Mouse (Mus musculus) midbrain, postnatal 0 days (tissue): Measurements from ENCODE around the gene Ranbp9. TPM values are rescaled to one million over a fixed set of nuclear protein-coding genes. Genes with fewer than 3 reads are reported as not detected.

ENCODE experiments used
- ATAC-seq: fragments of 200-750 bp; cut with Nextera tagmentation; 2 replicates; pipeline ENCODE4 v1.8.0; 2017; ENCODE audit warnings: moderate number of reproducible peaks, mild to moderate bottlenecking, moderate TSS enrichment, moderate library complexity; ENCODE audit not compliant: low FRiP score
- DNase-seq: peaks from one replicate; pipeline ENCODE4 v3.0.0-alpha.2; 2015; ENCODE audit warnings: low spot score
- H3K27ac ChIP-seq: fragments of 300-500 bp; sonication (generic); 2 replicates; pipeline ENCODE4 v1.5.1; 2014; ENCODE audit warnings: low read depth, mild to moderate bottlenecking, low read length, mixed read lengths
- H3K27me3 ChIP-seq: fragments of 300-500 bp; sonication (generic); 2 replicates; pipeline ENCODE4 v1.6.1; 2014; ENCODE audit warnings: low read length, control low read depth, mixed read lengths; ENCODE audit not compliant: insufficient read depth
- H3K36me3 ChIP-seq: fragments of 300-500 bp; sonication (generic); 2 replicates; pipeline ENCODE4 v1.6.1; 2014; ENCODE audit warnings: low read length, control low read depth, mixed read lengths; ENCODE audit not compliant: insufficient read depth
- H3K4me1 ChIP-seq: fragments of 300-500 bp; sonication (generic); 2 replicates; pipeline ENCODE4 v1.6.1; 2014; ENCODE audit warnings: mild to moderate bottlenecking, control low read depth, antibody characterized with exemption, low read length, mixed read lengths; ENCODE audit not compliant: insufficient read depth
- H3K4me2 ChIP-seq: fragments of 300-500 bp; sonication (generic); 2 replicates; pipeline ENCODE4 v1.6.1; 2014; ENCODE audit warnings: low read depth, mild to moderate bottlenecking, low read length, mixed read lengths; ENCODE audit not compliant: poor library complexity, severe bottlenecking
- H3K4me3 ChIP-seq: fragments of 300-500 bp; sonication (generic); 2 replicates; pipeline ENCODE4 v1.5.1; 2014; ENCODE audit warnings: low read depth, mild to moderate bottlenecking, low read length, moderate library complexity
- H3K9ac ChIP-seq: fragments of 300-500 bp; sonication (generic); replicated peaks from 2 replicates; pipeline ENCODE4 v1.6.1; 2014; ENCODE audit warnings: mild to moderate bottlenecking, low read length, moderate library complexity, mixed read lengths; ENCODE audit not compliant: poor library complexity, severe bottlenecking
- H3K9me3 ChIP-seq: fragments of 300-500 bp; sonication (generic); 2 replicates; pipeline ENCODE4 v1.6.1; 2016; ENCODE audit warnings: low read length, control low read depth
- CTCF ChIP-seq: IDR thresholded peaks from 2 replicates; pipeline ENCODE4 v1.5.1; 2016; ENCODE audit warnings: antibody characterized with exemption, mild to moderate bottlenecking
- WGBS: fragments of 180-500 bp; shearing (Covaris S2); extraction: QIAGEN DNeasy Blood & Tissue Kit; methylation state at CpG from one replicate; pipeline ENCODE4 v1.1.7; 2014; 5-methylcytosine and 5-hydroxymethylcytosine counted together
- polyA plus RNA-seq: library from polyadenylated mRNA; unstranded; fragments of >200 nt; fragmentation: Nextera tagmentation; extraction: Ambion mirVana; gene quantifications from 2 replicates; pipeline ENCODE4 v1.2.1, GENCODE M21; 2015
- total RNA-seq: library from RNA; depleted of rRNA; stranded (reverse); fragments of >200 nt; gene quantifications from 2 replicates; pipeline ENCODE4 v1.2.3, GENCODE M21; 2014; rRNA removed

The Ranbp9 gene
- total and polyA plus RNA-seq, 2 experiments from 2014 or later: 11.7 to 43.7 TPM

DNA sequence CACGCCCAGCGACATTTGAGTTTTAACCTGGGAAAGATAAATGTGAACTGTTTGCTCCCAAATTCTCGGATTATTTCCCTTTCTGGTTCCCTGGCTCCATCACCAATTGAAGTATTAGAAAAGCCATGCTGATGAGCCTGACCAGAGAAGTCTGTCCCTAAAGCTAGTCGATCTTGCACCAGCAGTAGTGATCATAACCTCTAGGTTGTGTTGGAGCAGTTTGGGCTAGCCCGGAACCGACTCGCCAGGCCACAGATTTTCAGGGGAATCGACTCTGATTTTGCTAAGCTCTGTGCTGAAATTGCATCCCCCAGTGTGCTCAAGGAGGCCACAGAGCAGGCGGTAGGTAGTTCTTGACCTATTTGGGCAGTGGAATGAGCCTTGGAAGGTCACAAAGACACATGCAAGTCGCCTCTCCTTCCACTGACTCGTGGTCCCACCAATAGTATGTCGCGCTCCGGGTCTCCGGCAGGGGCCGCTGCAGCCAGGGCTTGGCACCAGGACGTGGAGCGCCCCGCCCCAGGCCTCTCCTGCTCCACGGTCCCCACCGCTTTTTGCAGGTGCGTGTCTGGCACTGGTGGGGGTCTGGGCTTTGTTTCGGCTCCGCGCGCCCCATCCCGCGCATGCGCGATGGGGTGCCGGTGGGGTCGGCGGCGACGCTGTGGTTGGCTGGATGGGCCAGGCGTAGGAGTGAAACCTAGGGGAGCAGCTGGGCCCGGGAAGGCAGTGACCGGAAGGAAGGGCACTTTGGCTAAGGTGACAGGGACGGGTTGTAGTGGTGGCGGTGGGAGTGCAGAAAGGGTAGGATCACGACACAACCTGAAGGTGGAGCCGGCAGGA, 115.9 kb downstream of the Ranbp9 start, which contains the start of gene Sirt5:
Gene Sirt5, plus strand, starts transcription at position 512 of the 840 bp plus-strand sequence.
- Histone ChIP-seq H3K9me3 (no peaks in the 10 kb centered on the region), H3K27ac (peak within 1 kb of the TSS; percentile 58), H3K4me2 (peak within 1 kb of the TSS; percentile 65), H3K9ac (peak within 1 kb of the TSS; percentile 70), H3K27me3 (no peaks in the 10 kb centered on the region), H3K4me1 (no peaks in the 10 kb centered on the region), H3K36me3 (no peaks in the 10 kb centered on the region), H3K4me3 (peak within 1 kb of the TSS; percentile 44)
- WGBS: 14% methylated on average over 42 of the region's 42 CpGs
- DNase-seq (peak; percentile 92), ATAC-seq (peak; percentile 94)
- peak; percentile 90 for TF ChIP-seq CTCF

DNA sequence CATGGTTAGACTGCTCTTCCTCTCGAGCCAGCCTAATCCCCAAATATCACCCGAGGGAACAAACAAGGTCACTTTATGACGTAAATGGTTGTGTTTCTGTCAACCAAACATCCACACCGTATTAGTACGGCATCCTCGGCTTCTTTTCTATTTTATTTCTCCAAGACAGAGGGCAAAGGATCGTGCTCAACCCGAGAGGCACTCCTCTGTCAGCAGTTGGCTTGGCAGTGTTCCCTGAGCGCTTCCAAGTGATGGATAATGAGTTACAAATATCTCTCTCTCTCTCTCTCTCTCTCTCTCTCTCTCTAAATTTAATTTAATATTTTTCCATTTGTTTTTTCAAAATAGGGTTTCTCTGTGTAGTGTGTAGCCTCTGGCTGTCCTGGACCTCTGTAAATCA, 118.7 kb downstream of the Ranbp9 start:
- Histone ChIP-seq H3K4me1 (no peaks in the 10 kb centered on the region), H3K27me3 (no peaks in the 10 kb centered on the region), H3K9me3 (no peaks in the 10 kb centered on the region), H3K27ac (no peak overlapping the region), H3K36me3 (no peaks in the 10 kb centered on the region), H3K9ac (no peak overlapping the region), H3K4me3 (no peak overlapping the region), H3K4me2 (no peak overlapping the region)
- no peak for TF ChIP-seq CTCF
- DNase-seq (no peak), ATAC-seq (no peak)
- 79% methylated on average over 9 of the region's 9 CpGs for WGBS

DNA sequence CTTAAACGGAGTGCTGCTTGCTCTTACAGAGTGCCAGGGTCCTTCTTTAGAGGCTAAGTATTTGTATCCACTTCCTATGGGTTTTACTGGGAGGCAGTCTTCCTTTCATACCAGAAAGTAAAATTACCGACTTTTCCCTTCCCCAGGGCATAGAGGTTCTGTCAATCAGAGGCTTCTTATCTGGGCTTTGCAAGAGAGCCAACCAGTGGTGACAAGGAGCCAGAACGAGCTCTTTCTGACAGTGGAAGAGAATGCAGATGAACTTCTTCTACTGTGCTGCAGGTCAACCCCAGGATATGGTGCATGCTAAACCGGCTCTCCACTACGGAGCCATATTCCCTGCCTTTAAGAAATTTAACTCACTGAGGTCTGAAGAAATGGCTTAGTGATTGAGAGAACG, 120.5 kb downstream of the Ranbp9 start:
- Histone ChIP-seq H3K9me3 (no peaks in the 10 kb centered on the region), H3K9ac (no peak overlapping the region), H3K27ac (no peak overlapping the region), H3K4me2 (no peak overlapping the region), H3K4me1 (no peaks in the 10 kb centered on the region), H3K27me3 (no peaks in the 10 kb centered on the region), H3K36me3 (no peaks in the 10 kb centered on the region), H3K4me3 (no peak overlapping the region)
- WGBS: 57% methylated on average over 6 of the region's 6 CpGs
- no peak for TF ChIP-seq CTCF
- no peak for ATAC-seq
- no peak for DNase-seq

DNA sequence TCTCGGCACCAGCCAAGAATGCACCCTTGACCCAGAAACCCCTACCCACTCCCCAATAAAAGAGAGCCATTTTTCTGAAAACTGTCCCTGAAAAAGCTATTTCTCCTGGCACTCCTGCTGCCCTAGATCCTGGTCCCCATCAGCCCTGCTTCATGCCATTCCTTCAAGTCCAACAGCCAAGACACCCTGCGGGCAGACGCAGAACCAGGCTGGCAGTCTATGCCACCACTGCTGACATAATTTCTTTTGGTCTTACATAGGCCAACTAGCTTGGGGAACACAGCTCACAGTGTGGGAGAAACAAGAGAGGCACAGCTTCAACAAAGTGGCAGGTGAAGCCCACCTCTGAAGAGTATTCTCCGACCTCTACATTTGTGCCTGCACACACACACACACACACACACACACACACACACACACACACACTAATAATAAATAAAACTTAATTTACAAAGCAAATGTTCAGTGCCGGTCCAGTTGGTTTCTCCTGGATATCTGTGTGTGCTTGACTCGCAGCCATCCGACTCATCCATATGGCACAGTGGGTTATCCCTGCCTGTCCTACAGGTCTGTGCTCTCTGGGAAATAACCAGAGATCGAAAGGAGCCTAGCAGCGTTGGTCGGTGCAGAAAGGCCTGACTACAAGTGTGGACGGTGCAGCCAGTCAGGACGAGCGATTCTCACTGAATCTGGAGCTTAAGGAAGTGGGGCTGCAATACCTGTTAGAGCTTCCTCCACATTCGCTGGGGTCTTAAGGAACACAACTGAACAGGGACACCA, 124.5 kb downstream of the Ranbp9 start:
- no peaks in the 10 kb centered on the region for H3K27me3 ChIP-seq
- no peaks in the 10 kb centered on the region for H3K9me3 ChIP-seq
- H3K4me2 ChIP-seq: no peak overlapping the region
- DNase-seq (no peak), ATAC-seq (no peak)
- no peak overlapping the region for H3K9ac ChIP-seq
- no peak overlapping the region for H3K27ac ChIP-seq
- no peak overlapping the region for H3K4me3 ChIP-seq
- WGBS: 89% methylated on average over 14 of the region's 14 CpGs
- no peaks in the 10 kb centered on the region for H3K4me1 ChIP-seq
- H3K36me3 ChIP-seq: no peaks in the 10 kb centered on the region
- no peak for TF ChIP-seq CTCF

DNA sequence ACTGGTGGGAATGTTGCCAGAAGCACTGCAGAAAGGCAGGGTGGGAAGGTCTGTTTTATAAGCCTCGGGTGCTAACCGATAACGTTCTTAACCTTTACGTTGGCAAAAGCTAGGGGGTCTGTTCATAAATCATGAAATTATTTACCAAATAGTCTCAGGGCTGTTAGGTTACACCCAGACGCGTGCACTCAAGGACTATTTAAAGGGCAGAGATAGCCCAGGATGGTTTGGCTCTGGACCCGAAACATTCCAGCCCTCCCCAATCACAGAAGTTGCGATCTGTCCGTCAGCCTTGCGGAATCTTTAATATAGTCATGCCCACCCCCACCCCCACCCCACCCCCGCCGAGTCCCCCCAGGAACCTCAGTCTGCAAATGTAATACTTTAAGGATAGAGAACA, 126.7 kb downstream of the Ranbp9 start:
- 86% methylated on average over 12 of the region's 12 CpGs for WGBS
- no peaks in the 10 kb centered on the region for H3K27me3 ChIP-seq
- H3K27ac ChIP-seq: no peak overlapping the region
- ATAC-seq: no peak
- H3K4me1 ChIP-seq: no peaks in the 10 kb centered on the region
- H3K9me3 ChIP-seq: no peaks in the 10 kb centered on the region
- TF ChIP-seq CTCF: no peak
- H3K36me3 ChIP-seq: no peaks in the 10 kb centered on the region
- DNase-seq: no peak
- H3K4me3 ChIP-seq: no peak overlapping the region
- H3K9ac ChIP-seq: no peak overlapping the region
- no peak overlapping the region for H3K4me2 ChIP-seq

- Histone ChIP-seq H3K9me3 (no peaks in the 10 kb centered on the region), H3K27ac (no peak overlapping the region), H3K4me2 (no peak overlapping the region), H3K27me3 (no peaks in the 10 kb centered on the region), H3K4me3 (no peak overlapping the region), H3K36me3 (no peaks in the 10 kb centered on the region), H3K4me1 (no peaks in the 10 kb centered on the region), H3K9ac (no peak overlapping the region)
- DNase-seq: no peak
- ATAC-seq: no peak
- 64% methylated on average over 4 of the region's 4 CpGs for WGBS
- no peak for TF ChIP-seq CTCF
Observed at GRCm38 (mm10) chr13:43353356-43353755, 127.7 kb downstream of the Ranbp9 start.

Other genes with a start within 250 kb of the Ranbp9 start
- 21.1 and 22.4 TPM in 2 replicates for gene Gfod1, start 177.1 kb downstream of the Ranbp9 start, total RNA-seq
- 2.0 and 2.4 TPM in 2 replicates for gene Gfod1, start 177.1 kb downstream of the Ranbp9 start, polyA plus RNA-seq
- gene Sirt5, start 115.8 kb downstream of the Ranbp9 start, total RNA-seq: 26.7 and 38.8 TPM in 2 replicates
- 25.4 and 26.1 TPM in 2 replicates for gene Sirt5, start 115.8 kb downstream of the Ranbp9 start, polyA plus RNA-seq
- gene Nol7, start 82.9 kb downstream of the Ranbp9 start, total RNA-seq: 40.8 and 62.4 TPM in 2 replicates
- 195 and 198 TPM in 2 replicates for gene Nol7, start 82.9 kb downstream of the Ranbp9 start, polyA plus RNA-seq
- gene Mcur1, start 78.9 kb upstream of the Ranbp9 start, total RNA-seq: 9.9 and 10.9 TPM in 2 replicates
- gene Mcur1, start 78.9 kb upstream of the Ranbp9 start, polyA plus RNA-seq: 6.1 and 7.0 TPM in 2 replicates
- 6.0 and 10.2 TPM in 2 replicates for gene Rnf182, start 134.4 kb upstream of the Ranbp9 start, total RNA-seq
- 22.2 and 25.5 TPM in 2 replicates for gene Rnf182, start 134.4 kb upstream of the Ranbp9 start, polyA plus RNA-seq